In the genomic region with DNA sequence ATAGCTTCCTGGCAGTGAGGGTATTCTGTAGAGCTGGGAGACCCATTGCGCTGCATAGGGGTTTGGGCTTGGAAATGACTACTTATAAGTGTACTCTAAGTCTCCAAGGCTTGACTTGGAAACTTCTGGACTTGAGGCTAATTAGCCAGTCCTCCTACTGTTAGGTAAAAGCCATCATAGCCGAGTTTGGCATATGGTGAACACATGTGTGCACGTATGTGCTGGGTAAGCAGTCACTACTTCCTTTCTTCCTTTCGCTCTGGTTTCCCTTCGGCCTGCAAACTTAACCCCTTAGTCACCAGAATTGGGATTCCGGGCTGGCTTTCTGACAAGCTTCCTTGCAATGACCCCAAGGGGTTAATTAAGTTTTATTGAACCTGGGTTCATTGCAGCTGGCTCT, we compare ENCODE assay signal across 22 mouse cellular contexts.
DNase-seq lines count a peak whose midpoint lies in the region; ATAC-seq lines count a peak whose summit lies in the region.
"Had no signal": no experiment of that assay in that cellular context is flagged by ENCODE, and none has a peak within 500 bp of the region (broad histone marks: within the 10 kb centered on the region; RNA-seq: fewer than 3 reads in every experiment).

No protein-coding gene starts in this region.

- no peak for ATAC-seq in hindbrain, embryonic 11.5 days (ENCODE audit: low FRiP score)
- ATAC-seq in hindbrain, embryonic 14.5 days (ENCODE audit: low FRiP score), result no peak
- ATAC-seq: forebrain, embryonic 15.5 days; lung, postnatal 0 days had no signal

- peak; percentile 34 for DNase-seq in hindbrain, embryonic 11.5 days (ENCODE audit: low spot score)
- no peak for DNase-seq in hindbrain, embryonic 14.5 days (ENCODE audit: low spot score)
- peak; percentile 74 for DNase-seq in embryo, embryonic 11 days
- peak; percentile 97 for DNase-seq in forelimb bud, embryonic 11.5 days (ENCODE audit: low read depth, low spot score)
- DNase-seq in mesoderm, embryonic 11.5 days (ENCODE audit: low read depth, low spot score), result peak; percentile 82
- no peak for DNase-seq in adrenal gland, adult 18-20 months (ENCODE audit: low spot score in 2 of 2)
- DNase-seq in right cerebral cortex, postnatal 4 days, result no peak
- no peak for DNase-seq in left cerebral cortex, adult 9 months (ENCODE audit: low spot score in 2 of 2)
- DNase-seq: adrenal gland, adult 2 months; cerebellum, adult 18-20 months; cerebellum, postnatal 36 days; heart, adult 11 months; kidney, adult 9 months; layer of hippocampus, postnatal 36 days; left cerebral cortex, postnatal 4 days; thymus, postnatal 4 days had no signal

- no peaks in the 10 kb centered on the region for H3K9me3 ChIP-seq in hindbrain, embryonic 11.5 days (ENCODE audit: control insufficient read depth, low read length)
- no peaks in the 10 kb centered on the region for H3K9me3 ChIP-seq in hindbrain, embryonic 14.5 days (ENCODE audit: control insufficient read depth, low read length)
- H3K9me3 ChIP-seq: forebrain, embryonic 15.5 days; heart, embryonic 15.5 days; hindbrain, embryonic 15.5 days; liver, embryonic 15.5 days had no signal

- no peak overlapping the region for H3K27ac ChIP-seq in hindbrain, embryonic 11.5 days (ENCODE audit: low read depth, low read length)
- H3K27ac ChIP-seq in hindbrain, embryonic 14.5 days, result no peak overlapping the region
- H3K27ac ChIP-seq: forebrain, embryonic 15.5 days; heart, embryonic 15.5 days; hindbrain, embryonic 15.5 days; liver, embryonic 15.5 days had no signal

- H3K4me1 ChIP-seq in hindbrain, embryonic 11.5 days (replicated peaks; ENCODE audit: control insufficient read depth, insufficient read depth, low read length), result no peaks in the 10 kb centered on the region
- H3K4me1 ChIP-seq in hindbrain, embryonic 14.5 days (replicated peaks; ENCODE audit: control insufficient read depth, insufficient read depth, low read length), result peaks cover 11% of the 10 kb centered on the region; the same call in 1 of the 2 replicates
- H3K4me1 ChIP-seq: heart, embryonic 15.5 days; liver, embryonic 15.5 days had no signal

- no peak overlapping the region for H3K4me3 ChIP-seq in hindbrain, embryonic 11.5 days (ENCODE audit: low read depth, low read length)
- H3K4me3 ChIP-seq in hindbrain, embryonic 14.5 days (replicated peaks; ENCODE audit: low read length), result no peak overlapping the region
- H3K4me3 ChIP-seq: erythroblast, embryonic 14.5 days; forebrain, embryonic 15.5 days; heart, embryonic 15.5 days; hindbrain, embryonic 15.5 days; liver, embryonic 15.5 days had no signal

- no peaks in the 10 kb centered on the region for H3K36me3 ChIP-seq in hindbrain, embryonic 11.5 days (ENCODE audit: control insufficient read depth, insufficient read depth, low read length)
- no peaks in the 10 kb centered on the region for H3K36me3 ChIP-seq in hindbrain, embryonic 14.5 days (replicated peaks; ENCODE audit: control insufficient read depth, insufficient read depth)
- H3K36me3 ChIP-seq: forebrain, embryonic 15.5 days; heart, embryonic 15.5 days; hindbrain, embryonic 15.5 days; liver, embryonic 15.5 days had no signal

- H3K27me3 ChIP-seq in hindbrain, embryonic 11.5 days (ENCODE audit: control insufficient read depth, insufficient read depth, low read length), result no peaks in the 10 kb centered on the region
- no peaks in the 10 kb centered on the region for H3K27me3 ChIP-seq in hindbrain, embryonic 14.5 days (ENCODE audit: control insufficient read depth, insufficient read depth, low read length)
- H3K27me3 ChIP-seq: forebrain, embryonic 15.5 days; hindbrain, embryonic 15.5 days; liver, embryonic 15.5 days had no signal

- no peak overlapping the region for H3K9ac ChIP-seq in hindbrain, embryonic 11.5 days (ENCODE audit: low read depth, low read length)
- no peak overlapping the region for H3K9ac ChIP-seq in hindbrain, embryonic 14.5 days
- H3K9ac ChIP-seq: forebrain, embryonic 15.5 days; heart, embryonic 15.5 days; hindbrain, embryonic 15.5 days; liver, embryonic 15.5 days had no signal

- H3K4me2 ChIP-seq in hindbrain, embryonic 11.5 days (replicated peaks; ENCODE audit: low read depth, low read length), result no peak overlapping the region
- no peak overlapping the region for H3K4me2 ChIP-seq in hindbrain, embryonic 14.5 days (replicated peaks)
- H3K4me2 ChIP-seq: forebrain, embryonic 15.5 days; heart, embryonic 15.5 days; hindbrain, embryonic 15.5 days; liver, embryonic 15.5 days had no signal

- WGBS in hindbrain, embryonic 11.5 days, result 41% methylated on average over 6 of the region's 6 CpGs
- WGBS in hindbrain, embryonic 14.5 days, result 38% methylated on average over 6 of the region's 6 CpGs

Comparison
In these comparisons a context has a peak if more than half of its experiments do, and no peak if none do; other contexts are left out.
1. DNase-seq: peak in hindbrain, embryonic 11.5 days (single experiment), embryo, embryonic 11 days (single experiment), forelimb bud, embryonic 11.5 days (single experiment) and mesoderm, embryonic 11.5 days (single experiment); none in hindbrain, embryonic 14.5 days (single experiment), adrenal gland, adult 18-20 months (0 of 2), right cerebral cortex, postnatal 4 days (single experiment) and left cerebral cortex, adult 9 months (0 of 2).